Mouse (Mus musculus): ENCODE results near the gene Mpv17l2. TPM values are rescaled to one million over a fixed set of nuclear protein-coding genes. Genes with fewer than 3 reads are reported as not detected.

Gene Mpv17l2
- total RNA-seq, 2 experiments from 2014 or later = 41.7 to 42.2 TPM

- DNase-seq (ENCODE audit: extremely low spot score in 1 of 2, low spot score in 1 of 2) = no peak
Observed at GRCm38 (mm10) chr8:70729808-70730475, 30.8 kb downstream of the Mpv17l2 start.

DNA sequence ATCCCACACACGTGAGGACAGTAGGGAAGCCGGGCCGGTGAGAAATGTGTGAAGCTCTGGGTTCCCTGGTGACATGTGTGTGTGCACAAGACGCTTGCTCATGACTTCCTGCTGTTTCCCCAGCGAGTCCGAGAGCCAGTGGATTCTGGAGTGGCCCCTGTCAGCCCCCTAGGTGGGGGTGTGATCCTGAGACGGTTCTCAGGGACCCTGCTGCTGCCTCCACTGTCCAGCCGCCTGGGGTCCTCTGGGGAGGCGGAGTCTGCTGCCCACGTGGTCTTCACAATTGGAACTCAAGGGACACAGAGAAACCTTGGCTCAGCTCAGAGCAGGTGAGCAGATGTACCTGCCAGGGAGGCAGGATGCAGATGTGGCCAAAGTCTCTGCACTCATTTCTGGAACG, 34.0 kb downstream of the Mpv17l2 start:
- DNase-seq (ENCODE audit: extremely low spot score in 1 of 2, low spot score in 1 of 2) = no peak

GRCm38 (mm10) chr8:70725792-70726447, 34.8 kb downstream of the Mpv17l2 start:
- no peak for DNase-seq (ENCODE audit: extremely low spot score in 1 of 2, low spot score in 1 of 2)

- no peak for DNase-seq (ENCODE audit: extremely low spot score in 1 of 2, low spot score in 1 of 2)
Observed at GRCm38 (mm10) chr8:70724216-70724615, 36.5 kb downstream of the Mpv17l2 start.

- DNase-seq (ENCODE audit: extremely low spot score in 1 of 2, low spot score in 1 of 2) = no peak
Observed at GRCm38 (mm10) chr8:70723486-70724210, 37.1 kb downstream of the Mpv17l2 start, which contains the start of gene Pde4c. Pde4c (plus strand) TSS chr8:70723720.

- no peak for DNase-seq (ENCODE audit: extremely low spot score in 1 of 2, low spot score in 1 of 2)
Observed at GRCm38 (mm10) chr8:70721601-70722000, 39.1 kb downstream of the Mpv17l2 start.

DNA sequence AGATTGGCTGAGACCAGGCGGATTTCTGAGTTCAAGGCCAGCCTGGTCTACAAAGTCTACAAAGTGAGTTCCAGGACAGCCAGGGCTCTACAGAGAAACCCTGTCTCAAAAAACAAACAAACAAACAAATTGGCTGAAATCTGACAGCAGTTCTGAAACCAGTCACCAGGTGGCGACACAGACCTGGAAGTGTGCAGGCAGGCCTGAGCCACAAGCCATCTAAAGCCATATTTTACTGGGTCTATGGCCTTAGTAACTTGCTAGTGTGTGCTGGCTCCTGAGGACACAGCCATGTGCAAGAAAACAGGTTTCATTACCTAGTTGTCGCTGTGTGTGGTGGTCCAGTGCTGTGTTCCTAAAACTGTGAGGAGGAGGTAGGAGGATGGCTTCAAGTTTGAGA, 40.0 kb downstream of the Mpv17l2 start:
- peak; percentile 76 to 96 for DNase-seq (ENCODE audit: extremely low spot score in 1 of 2, low spot score in 1 of 2)

GRCm38 (mm10) chr8:70719796-70720270, 40.9 kb downstream of the Mpv17l2 start:
- no peak for DNase-seq (ENCODE audit: extremely low spot score in 1 of 2, low spot score in 1 of 2)

GRCm38 (mm10) chr8:70718297-70718696, 42.4 kb downstream of the Mpv17l2 start, which contains the start of gene Gm3336:
Gm3336 (plus strand) TSS chr8:70718543.
- DNase-seq (ENCODE audit: extremely low spot score in 1 of 2, low spot score in 1 of 2) = peak in 1 of 2 experiments; percentile 67

DNA sequence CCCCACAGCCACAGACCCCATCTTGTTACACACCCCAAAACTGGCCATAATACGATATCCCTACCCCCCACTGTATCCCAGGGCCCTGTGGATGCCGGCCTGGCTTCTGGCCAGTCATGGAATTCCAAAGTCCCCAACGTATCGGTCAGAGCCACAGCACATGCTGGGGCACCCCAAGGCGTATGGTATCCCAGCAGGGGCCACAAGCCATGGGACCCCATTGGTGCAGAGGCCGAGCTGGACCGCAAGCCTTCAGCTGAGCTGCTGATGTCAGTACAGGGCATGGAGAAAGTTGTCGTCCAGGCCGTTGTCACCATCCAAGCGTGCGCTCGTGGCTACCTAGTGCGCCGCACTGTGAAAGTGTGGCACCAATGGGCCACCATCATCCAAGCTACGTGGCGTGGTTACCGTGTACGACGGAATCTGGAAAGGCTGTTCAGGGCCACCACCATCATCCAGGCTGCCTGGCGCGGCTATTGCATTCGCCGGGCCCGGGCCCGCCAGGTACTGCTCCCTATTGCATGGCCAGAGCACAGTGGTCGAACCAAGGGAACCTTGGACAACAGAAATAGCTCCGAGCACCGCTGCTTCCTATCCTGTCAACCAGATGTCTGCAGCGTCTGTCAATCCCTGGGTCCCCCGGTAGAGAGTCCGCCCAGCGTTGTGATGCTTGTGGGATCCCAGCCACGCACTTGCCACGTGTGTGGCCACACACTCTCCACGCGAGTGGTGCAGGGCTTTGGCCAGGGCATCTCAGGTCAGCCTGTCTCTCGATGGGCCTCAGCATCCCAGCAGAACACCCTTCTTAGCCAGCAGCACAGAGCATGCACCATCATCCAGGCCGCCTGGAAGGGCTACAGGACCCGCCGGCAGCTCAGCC, 44.0 kb downstream of the Mpv17l2 start:
- no peak for DNase-seq (ENCODE audit: extremely low spot score in 1 of 2, low spot score in 1 of 2)

DNA sequence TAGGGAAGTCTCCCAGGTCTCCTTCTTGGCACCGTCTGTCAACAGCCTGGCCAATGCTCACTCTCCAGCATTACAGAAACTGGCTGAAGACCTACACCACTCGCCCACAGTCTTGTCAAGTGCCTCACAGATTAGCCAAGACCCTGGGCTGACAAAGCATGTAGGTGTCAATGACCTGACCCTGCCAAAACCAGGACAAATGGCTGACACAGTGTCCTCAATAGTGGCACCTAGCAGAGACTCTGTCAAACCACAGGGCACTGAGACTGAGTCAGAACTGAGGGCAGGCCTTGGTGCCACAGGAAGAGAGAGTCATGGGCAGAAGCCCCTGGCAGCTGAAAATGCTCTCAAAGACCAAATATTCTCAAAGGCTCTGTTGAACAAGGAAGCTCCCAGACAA, 45.7 kb downstream of the Mpv17l2 start:
- no peak for DNase-seq (ENCODE audit: extremely low spot score in 1 of 2, low spot score in 1 of 2)

GRCm38 (mm10) chr8:70713991-70714390, 46.8 kb downstream of the Mpv17l2 start:
- no peak for DNase-seq (ENCODE audit: extremely low spot score in 1 of 2, low spot score in 1 of 2)

- no peak for DNase-seq (ENCODE audit: extremely low spot score in 1 of 2, low spot score in 1 of 2)
Observed at GRCm38 (mm10) chr8:70711041-70711440, 49.7 kb downstream of the Mpv17l2 start.

- DNase-seq (ENCODE audit: extremely low spot score in 1 of 2, low spot score in 1 of 2) = no peak
Observed at GRCm38 (mm10) chr8:70710296-70710695, 50.5 kb downstream of the Mpv17l2 start.

DNA sequence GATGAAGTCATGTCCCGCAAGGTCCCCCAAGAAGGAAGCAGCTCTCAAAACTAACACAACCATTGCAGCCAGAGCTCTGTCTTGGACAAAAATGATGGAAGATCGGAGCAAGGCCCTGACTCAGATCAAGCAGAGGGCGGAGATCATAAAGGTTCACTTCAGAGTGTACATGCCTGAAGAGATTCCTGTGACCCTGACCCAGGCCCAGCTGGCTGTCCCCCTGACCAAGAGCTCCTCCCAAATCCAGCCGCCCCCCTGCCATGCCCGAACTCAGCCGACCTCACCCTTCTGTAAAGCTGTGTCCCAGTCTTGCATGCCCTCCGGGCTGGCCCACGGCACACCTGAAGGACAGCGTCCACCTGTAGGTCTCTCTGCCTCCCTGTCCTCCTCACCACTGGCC, 51.0 kb downstream of the Mpv17l2 start:
- DNase-seq (ENCODE audit: extremely low spot score in 1 of 2, low spot score in 1 of 2) = no peak

Small RNA genes lying within 50 kb of the gene (microRNA-seq; reads per million reads assigned to microRNA genes)
- 52.2 to 58.6 reads per million in 2 experiments for gene Mir7240

Other genes with a start within 250 kb of the Mpv17l2 start
- 100 to 1,000 TPM; 432 to 468 TPM for gene Fkbp8, start 233.2 kb downstream of the Mpv17l2 start, total RNA-seq (2021)
- gene Kxd1, start 233.0 kb downstream of the Mpv17l2 start, total RNA-seq (2021) = 10 to 100 TPM; 37.8 to 38.0 TPM
- 10 to 100 TPM; 20.3 to 23.5 TPM for gene Ell, start 221.5 kb downstream of the Mpv17l2 start, total RNA-seq (2021)
- gene Isyna1, start 166.6 kb downstream of the Mpv17l2 start, total RNA-seq (2021) = 10 to 100 TPM; 41.5 to 47.0 TPM
- 100 to 1,000 TPM; 285 to 304 TPM for gene Ssbp4, start 152.1 kb downstream of the Mpv17l2 start, total RNA-seq (2021)
- gene Lrrc25, start 144.8 kb downstream of the Mpv17l2 start, total RNA-seq (2021) = 1 to 10 TPM in 1 of 2 experiments, under 1 TPM in 1; 0.63 to 1.0 TPM
- gene Gdf15, start 128.5 kb downstream of the Mpv17l2 start, total RNA-seq (2021) = under 1 TPM in 1 of 2 experiments, not detected in 1; 0.26 TPM
- 10 to 100 TPM; 21.1 to 25.1 TPM for gene Pgpep1, start 100.6 kb downstream of the Mpv17l2 start, total RNA-seq (2021)
- 10 to 100 TPM; 66.2 to 67.4 TPM for gene Lsm4, start 87.7 kb downstream of the Mpv17l2 start, total RNA-seq (2021)
- gene Jund, start 62.0 kb downstream of the Mpv17l2 start, total RNA-seq (2021) = 100 to 1,000 TPM; 181 to 194 TPM
- gene Iqcn, start 57.5 kb downstream of the Mpv17l2 start, total RNA-seq (2021) = under 1 TPM; 0.05 to 0.12 TPM
- gene Gm3336, start 42.4 kb downstream of the Mpv17l2 start, total RNA-seq (2021) = not detected
- 1 to 10 TPM in 1 of 2 experiments, under 1 TPM in 1; 0.89 to 1.2 TPM for gene Pde4c, start 37.2 kb downstream of the Mpv17l2 start, total RNA-seq (2021)
- 100 to 1,000 TPM; 789 to 843 TPM for gene Rab3a, start 6.3 kb downstream of the Mpv17l2 start, total RNA-seq (2021)
- 100 to 1,000 TPM; 154 to 159 TPM for gene Pik3r2, start 15.8 kb upstream of the Mpv17l2 start, total RNA-seq (2021)
- 100 to 1,000 TPM; 411 to 437 TPM for gene Mast3, start 44.1 kb upstream of the Mpv17l2 start, total RNA-seq (2021)
- 1 to 10 TPM in 1 of 2 experiments, under 1 TPM in 1; 0.94 to 1.4 TPM for gene Il12rb1, start 47.5 kb upstream of the Mpv17l2 start, total RNA-seq (2021)
- gene Arrdc2, start 78.8 kb upstream of the Mpv17l2 start, total RNA-seq (2021) = 10 to 100 TPM; 15.0 to 18.7 TPM
- gene Kcnn1, start 102.3 kb upstream of the Mpv17l2 start, total RNA-seq (2021) = 10 to 100 TPM; 19.4 to 22.4 TPM
- 10 to 100 TPM; 92.7 to 95.6 TPM for gene Ccdc124, start 113.0 kb upstream of the Mpv17l2 start, total RNA-seq (2021)
- gene Slc5a5, start 131.8 kb upstream of the Mpv17l2 start, total RNA-seq (2021) = 10 to 100 TPM in 1 of 2 experiments, 1 to 10 TPM in 1; 6.9 to 10.5 TPM
- 100 to 1,000 TPM; 634 to 770 TPM for gene Rpl18a, start 136.5 kb upstream of the Mpv17l2 start, total RNA-seq (2021)
- gene Map1s, start 145.0 kb upstream of the Mpv17l2 start, total RNA-seq (2021) = 10 to 100 TPM; 87.7 to 94.2 TPM